Mouse (Mus musculus) embryonic fibroblast, embryonic 13.5 days (primary cell): ENCODE measurements around the gene Acox1. TPM values are rescaled to one million over a fixed set of nuclear protein-coding genes. Genes with fewer than 3 reads are reported as not detected.
A peak's percentile ranks its signal among the peaks of the same experiment; 100 is the strongest.

Experiments used
- H3K27ac ChIP-seq: 2 replicates; pipeline ENCODE4 v1.5.1; 2012; ENCODE audit warnings: low read length, control low read depth, inconsistent platforms; ENCODE audit not compliant: insufficient read depth
- H3K4me1 ChIP-seq: 2 replicates; pipeline ENCODE4 v1.6.1; 2011; ENCODE audit warnings: low read length; ENCODE audit not compliant: control insufficient read depth, insufficient read depth
- H3K4me3 ChIP-seq: 2 replicates; pipeline ENCODE4 v1.5.1; 2011; ENCODE audit warnings: mild to moderate bottlenecking, control low read depth, low read length; ENCODE audit not compliant: insufficient read depth
- CTCF ChIP-seq: IDR thresholded peaks from 2 replicates; pipeline ENCODE4 v1.5.1; 2011; ENCODE audit warnings: mild to moderate bottlenecking, control low read depth, low read length, moderate library complexity, borderline replicate concordance; ENCODE audit not compliant: insufficient read depth
- POLR2A ChIP-seq: IDR thresholded peaks from 2 replicates; pipeline ENCODE4 v1.6.1; 2011; ENCODE audit warnings: low read depth, mild to moderate bottlenecking, control low read depth, low read length, moderate library complexity
- polyA plus RNA-seq: library from polyadenylated mRNA; stranded (reverse); fragments of >200 nt; gene quantifications from 2 replicates; pipeline ENCODE4 v1.2.4, GENCODE M21; 2011; ENCODE audit warnings: low read depth; ENCODE audit not compliant: missing spikeins, insufficient read length

The Acox1 gene
- polyA plus RNA-seq, 1 experiment = 54.3 TPM

DNA sequence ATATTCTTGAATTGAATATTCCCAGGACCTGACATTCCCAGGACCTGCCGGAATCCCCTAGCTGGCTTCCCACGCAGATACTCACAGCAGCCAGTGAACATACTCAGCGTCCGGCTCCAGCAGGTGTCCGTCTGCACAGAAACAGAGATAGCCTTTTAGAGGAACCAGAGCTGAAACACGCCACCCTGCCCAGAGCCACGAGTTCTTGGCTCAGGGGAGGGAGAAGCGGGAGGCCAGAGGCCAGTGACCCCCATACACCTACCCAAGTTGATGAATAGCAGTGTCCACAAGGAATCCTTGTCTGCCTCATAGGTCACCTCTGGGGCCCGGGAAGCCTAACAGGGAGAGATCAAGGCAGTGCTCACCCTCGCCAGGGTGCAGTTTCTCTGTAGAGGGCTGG is 64.7 kb downstream of the Acox1 start:
- Histone ChIP-seq H3K4me1 (peaks cover 3% of the 10 kb centered on the region), H3K27ac (no peak overlapping the region), H3K4me3 (no peak overlapping the region)
- TF ChIP-seq CTCF = no peak
- TF ChIP-seq POLR2A = no peak

DNA sequence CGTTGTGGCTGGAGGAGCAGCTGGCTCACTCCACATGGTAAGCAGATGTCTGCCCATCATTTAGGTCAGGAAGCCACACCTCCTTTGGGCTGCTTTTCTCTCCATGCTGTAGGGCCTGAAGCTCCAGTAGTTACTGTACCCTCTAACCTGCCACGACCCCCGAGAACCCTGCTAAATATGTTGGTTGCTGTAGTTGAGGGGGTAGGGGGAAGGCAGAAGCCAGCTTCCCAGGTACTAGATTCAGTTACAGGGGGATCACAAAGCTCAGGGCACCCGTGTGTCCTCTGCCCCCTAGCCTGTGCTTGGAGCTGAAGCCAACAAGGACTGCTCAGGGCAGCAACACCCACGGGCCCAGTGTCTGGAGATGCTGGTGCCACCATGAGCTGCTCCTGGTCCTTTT is 65.3 kb downstream of the Acox1 start:
- Histone ChIP-seq H3K27ac (no peak overlapping the region), H3K4me1 (peaks cover 3% of the 10 kb centered on the region; the same call in 1 of the 2 replicates), H3K4me3 (no peak overlapping the region)
- TF ChIP-seq CTCF (no peak), POLR2A (no peak)

DNA sequence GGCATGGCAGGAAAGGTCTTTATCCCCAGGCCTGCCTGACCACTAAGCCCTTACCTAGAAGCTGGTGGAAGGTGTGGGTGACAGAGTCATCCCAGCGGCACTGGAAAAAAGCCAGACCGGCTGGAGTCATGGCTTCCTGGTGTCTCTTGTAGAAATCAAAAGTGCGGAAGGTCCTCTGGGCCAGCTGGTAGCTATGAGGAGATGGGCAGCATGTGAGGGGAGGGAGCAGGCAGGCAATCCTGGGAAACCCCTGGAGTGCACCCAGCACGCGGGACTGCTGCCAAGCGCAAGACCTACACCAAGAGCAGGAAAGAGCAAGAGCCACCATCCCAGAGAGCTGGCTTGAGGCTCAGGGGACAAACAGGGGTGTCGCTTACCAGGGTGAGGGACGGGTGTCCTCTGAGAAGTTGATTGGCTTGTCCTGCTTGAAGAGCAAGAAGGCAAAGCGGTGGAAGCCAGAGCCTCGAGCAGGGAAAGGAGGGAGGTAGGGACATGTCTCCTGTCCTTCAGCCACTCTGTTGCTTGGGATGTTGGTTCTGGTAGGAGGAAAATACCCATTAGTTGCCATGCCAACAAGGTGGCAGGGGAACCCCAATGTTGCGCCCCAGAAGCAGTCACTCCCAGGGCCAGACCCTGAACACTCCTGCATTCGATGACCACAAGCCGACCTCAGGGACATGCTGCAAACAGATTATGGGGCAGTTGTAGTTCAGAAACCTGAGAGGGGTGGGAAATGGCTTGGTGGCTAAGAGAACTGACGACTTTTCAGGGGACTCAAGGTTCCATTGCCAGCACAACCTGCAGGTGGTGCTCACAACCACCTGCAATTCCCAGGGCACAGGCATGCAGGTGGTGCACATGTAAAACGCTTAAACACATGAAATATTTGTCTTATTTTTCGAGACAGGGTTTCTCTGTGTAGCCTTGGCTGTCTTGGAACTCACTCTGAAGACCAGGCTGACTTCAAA is 66.2 kb downstream of the Acox1 start:
- peaks cover 3% of the 10 kb centered on the region; the same call in 1 of the 2 replicates for H3K4me1 ChIP-seq
- TF ChIP-seq POLR2A (no peak), CTCF (peak; percentile 35; the same call in 1 of the 2 replicates)
- H3K4me3 ChIP-seq = no peak overlapping the region
- no peak overlapping the region for H3K27ac ChIP-seq

DNA sequence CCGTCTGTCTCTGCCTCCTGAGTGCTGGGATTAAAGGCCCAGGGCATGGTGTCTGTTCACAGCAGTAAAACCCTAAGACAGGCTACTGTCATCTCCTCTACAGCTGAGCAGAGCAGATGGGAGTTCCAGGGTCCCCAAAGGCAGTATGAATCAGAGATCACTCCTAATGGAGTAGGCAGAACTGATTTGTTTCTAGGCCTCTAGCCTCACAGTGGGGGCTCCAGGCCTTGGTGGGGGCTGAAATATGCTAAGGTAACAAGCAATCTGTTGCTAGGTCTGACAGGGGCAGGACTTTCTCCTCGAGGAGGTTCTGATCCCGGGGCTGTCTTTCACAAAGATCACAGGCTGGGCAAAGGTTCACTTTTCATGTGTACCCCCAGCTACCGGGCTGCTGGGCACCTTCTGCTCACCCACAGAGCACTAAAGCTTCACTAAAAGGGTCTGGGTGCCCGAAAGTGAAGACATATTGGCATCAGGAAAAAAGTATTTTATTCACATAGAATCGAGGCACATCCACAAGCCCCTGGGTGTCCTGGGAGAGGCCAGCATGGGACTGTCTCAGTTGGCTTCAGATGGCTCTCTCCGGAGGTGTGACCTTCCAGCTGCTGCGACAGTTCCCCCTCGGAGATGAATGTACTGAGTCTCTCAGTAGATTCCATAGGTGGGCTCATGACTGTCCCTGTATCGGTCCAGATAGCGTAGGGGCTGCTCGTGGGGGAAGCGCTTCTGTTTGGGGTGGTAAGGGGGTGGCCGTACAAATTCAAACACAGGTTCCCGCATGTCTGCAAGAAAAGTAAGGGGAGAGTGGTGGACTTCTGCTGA is 67.3 kb downstream of the Acox1 start:
- H3K27ac ChIP-seq = peak overlapping the region; percentile 42; the same call in 1 of the 2 replicates
- TF ChIP-seq CTCF = no peak
- no peak for TF ChIP-seq POLR2A
- H3K4me1 ChIP-seq = peaks cover 3% of the 10 kb centered on the region; the same call in 1 of the 2 replicates
- no peak overlapping the region; the same call in 1 of the 2 replicates for H3K4me3 ChIP-seq

DNA sequence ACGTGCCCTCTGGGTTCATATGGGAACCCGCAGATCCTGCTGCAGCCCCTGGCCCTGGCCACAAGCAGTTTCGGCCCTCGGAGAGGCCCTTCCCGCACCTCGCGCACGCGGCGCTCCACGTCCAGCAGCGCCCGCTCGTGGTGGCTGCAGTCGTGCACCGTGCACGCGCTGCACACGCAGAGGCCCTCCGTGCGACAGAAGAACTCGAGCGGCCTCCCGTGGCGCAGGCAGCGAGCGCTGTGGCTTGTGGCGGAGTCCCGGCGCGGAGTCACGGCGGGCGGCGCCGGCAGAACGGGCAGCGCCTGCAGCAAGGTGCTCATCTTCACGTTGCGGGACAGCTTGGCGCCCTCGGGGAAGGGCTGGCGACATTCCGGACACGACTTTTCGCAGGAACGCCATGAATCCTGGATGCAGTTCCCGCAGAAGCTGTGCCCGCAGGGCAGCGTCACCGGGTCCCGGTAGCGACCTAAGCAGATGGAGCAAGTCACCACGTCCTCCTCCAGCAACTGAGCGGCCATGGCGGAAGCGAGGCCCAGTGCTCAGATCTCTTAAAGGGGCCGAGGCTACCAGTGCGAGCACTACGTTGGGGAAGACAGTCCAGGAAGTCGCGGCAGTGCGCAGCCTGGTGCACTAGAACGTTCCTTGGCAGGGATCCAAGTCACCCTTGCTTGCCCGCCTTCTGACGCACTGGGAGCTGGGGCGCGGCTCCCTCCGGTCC is 68.2 kb downstream of the Acox1 start, which contains the start of gene Trim65:
Gene Trim65 (minus strand): TSS at position 641 of the 718 bp plus-strand sequence.
- Histone ChIP-seq H3K4me1 (peaks cover 3% of the 10 kb centered on the region; the same call in 1 of the 2 replicates), H3K4me3 (peak within 1 kb of the TSS; percentile 44), H3K27ac (peak within 1 kb of the TSS; percentile 42)
- TF ChIP-seq CTCF (peak; percentile 97), POLR2A (peak; percentile 71)

DNA sequence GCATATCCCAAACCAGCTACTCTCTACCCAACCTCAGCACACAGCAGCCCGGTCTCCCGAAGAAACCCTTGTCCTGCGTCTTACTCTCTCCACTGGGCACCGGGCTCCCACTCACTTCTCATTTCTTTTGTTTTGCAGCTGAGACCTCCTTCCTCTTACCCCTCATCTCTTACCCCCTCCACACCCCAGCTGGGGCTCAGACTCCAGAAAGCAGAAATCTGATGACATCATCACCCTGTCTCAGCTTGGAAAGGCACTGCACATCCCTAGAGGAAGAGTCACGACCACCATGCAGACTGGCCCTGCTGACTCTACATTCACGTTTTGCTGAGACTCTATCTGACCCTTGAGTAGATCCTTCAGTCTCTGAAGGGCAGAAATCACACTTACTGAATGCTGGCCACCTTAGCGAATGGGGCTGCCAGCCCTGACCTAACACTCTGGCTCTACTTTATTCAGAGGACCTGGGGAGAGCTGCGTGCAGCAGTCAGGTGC is 68.8 kb downstream of the Acox1 start:
- peaks cover 3% of the 10 kb centered on the region; the same call in 1 of the 2 replicates for H3K4me1 ChIP-seq
- no peak overlapping the region for H3K27ac ChIP-seq
- TF ChIP-seq POLR2A (no peak), CTCF (no peak)
- peak overlapping the region; percentile 44; the same call in 1 of the 2 replicates for H3K4me3 ChIP-seq

DNA sequence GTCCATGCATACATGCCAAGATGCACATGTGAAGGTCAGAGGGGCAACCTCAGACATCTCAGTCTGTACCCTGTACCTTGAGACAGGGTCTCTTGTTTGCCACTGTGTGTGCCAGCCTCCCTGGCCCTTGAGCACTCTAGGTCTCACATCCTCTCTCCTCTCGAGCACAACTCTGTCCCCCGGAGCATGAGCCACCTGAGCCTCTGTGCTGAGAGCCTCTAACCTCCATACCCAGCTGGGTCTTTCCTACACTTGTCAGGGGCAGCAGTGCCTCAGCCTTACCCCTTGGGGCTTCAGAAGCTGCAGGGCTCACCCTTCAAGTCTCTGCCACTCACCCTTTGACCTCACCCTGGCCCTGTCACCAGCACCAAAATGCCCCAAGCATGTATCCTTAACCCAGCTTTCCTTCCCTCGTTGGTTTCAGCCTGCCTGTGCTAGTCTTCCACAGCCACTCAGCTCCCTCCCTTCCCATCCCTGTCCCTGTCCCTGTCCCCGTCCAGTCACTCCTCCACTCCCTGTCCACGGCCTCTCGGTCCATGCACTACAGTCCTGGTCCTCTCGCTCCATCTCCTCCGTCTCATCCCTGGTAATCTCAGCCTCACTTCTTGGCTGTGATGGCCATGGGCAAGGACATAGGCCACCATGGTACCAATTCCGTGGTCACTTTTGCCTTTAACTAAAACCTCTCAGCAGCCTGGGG is 69.6 kb downstream of the Acox1 start:
- H3K27ac ChIP-seq = no peak overlapping the region
- TF ChIP-seq POLR2A (no peak), CTCF (no peak)
- peaks cover 3% of the 10 kb centered on the region; the same call in 1 of the 2 replicates for H3K4me1 ChIP-seq
- no peak overlapping the region for H3K4me3 ChIP-seq

DNA sequence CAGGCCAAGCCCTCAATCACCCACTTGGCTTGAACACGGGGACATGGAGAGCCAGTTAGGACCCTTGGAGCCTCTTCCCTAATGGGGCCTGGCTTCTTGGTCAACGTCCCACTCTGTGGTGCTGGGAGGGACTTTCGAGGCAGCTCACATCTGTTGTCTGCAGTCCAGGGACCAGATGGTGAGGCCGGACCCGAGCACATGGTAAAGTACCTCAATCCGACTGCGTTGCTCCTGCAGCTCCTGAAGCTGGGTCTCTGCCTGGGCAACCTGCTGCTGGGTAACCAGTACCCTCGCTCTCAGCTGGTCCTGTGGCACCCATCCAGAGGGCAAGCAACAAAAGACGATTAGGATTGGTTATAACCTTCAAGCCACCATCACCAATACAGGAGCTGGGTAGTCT is 70.9 kb downstream of the Acox1 start:
- Histone ChIP-seq H3K4me3 (no peak overlapping the region), H3K4me1 (peaks cover 3% of the 10 kb centered on the region; the same call in 1 of the 2 replicates), H3K27ac (no peak overlapping the region)
- TF ChIP-seq POLR2A (no peak), CTCF (no peak)
